7 mouse cellular contexts compared by ENCODE assay signal in genomic region chr7:142894669-142895068, GRCm38 (mm10). TPM values are rescaled to one million over a fixed set of nuclear protein-coding genes. Genes with fewer than 3 reads are reported as not detected.
DNase-seq lines count a peak whose midpoint lies in the region; ATAC-seq and TF ChIP-seq lines count a peak whose summit lies in the region.

No protein-coding gene starts in this region.

- peak; percentile 52; the same call in 1 of the 2 replicates for ATAC-seq in frontal cortex, adult (ENCODE audit: low TSS enrichment)
- ATAC-seq in hindbrain, postnatal 0 days: peak; percentile 68
- peak; percentile 49; the same call in 1 of the 2 replicates for ATAC-seq in midbrain, embryonic 11.5 days (ENCODE audit: low FRiP score)

- no peaks in the 10 kb centered on the region for H3K9me3 ChIP-seq in hindbrain, postnatal 0 days (ENCODE audit: low read length)
- H3K9me3 ChIP-seq in midbrain, embryonic 11.5 days (ENCODE audit: control insufficient read depth, low read length): no peaks in the 10 kb centered on the region

- no peak overlapping the region for H3K9ac ChIP-seq in hindbrain, postnatal 0 days (replicated peaks; ENCODE audit: low read length)
- no peak overlapping the region for H3K9ac ChIP-seq in midbrain, embryonic 11.5 days (ENCODE audit: low read length)

- TF ChIP-seq CTCF in cerebellum, adult 2 months (IDR thresholded peaks at IDR 0.05; ENCODE audit: borderline replicate concordance, insufficient read depth, low read depth, low read length): peak; percentile 96
- TF ChIP-seq CTCF in hindbrain, postnatal 0 days (IDR thresholded peaks at IDR 0.05; ENCODE audit: low read depth): peak; percentile 99

- no peak overlapping the region for H3K4me2 ChIP-seq in hindbrain, postnatal 0 days (ENCODE audit: low read depth, low read length)
- H3K4me2 ChIP-seq in midbrain, embryonic 11.5 days: no peak overlapping the region

- TF ChIP-seq POLR2A in cerebellum, adult 2 months (IDR thresholded peaks at IDR 0.05; ENCODE audit: borderline replicate concordance, insufficient read depth, low read length): no peak

- 3% methylated on average over 3 of the region's 3 CpGs for WGBS in cerebellum, adult 2 months
- WGBS in hindbrain, postnatal 0 days: 4% methylated on average over 3 of the region's 3 CpGs
- 8% methylated on average over 3 of the region's 3 CpGs for WGBS in midbrain, embryonic 11.5 days

- H3K27me3 ChIP-seq in cerebellum, adult 2 months (ENCODE audit: control insufficient read depth, insufficient read depth, low read length): no peaks in the 10 kb centered on the region
- no peaks in the 10 kb centered on the region for H3K27me3 ChIP-seq in hindbrain, postnatal 0 days (ENCODE audit: insufficient read depth, low read length)
- H3K27me3 ChIP-seq in midbrain, embryonic 11.5 days (ENCODE audit: control insufficient read depth, insufficient read depth, low read length): no peaks in the 10 kb centered on the region; the same call in 1 of the 2 replicates

- H3K4me1 ChIP-seq in cerebellum, adult 2 months (ENCODE audit: control insufficient read depth, insufficient read depth, low read length): no peaks in the 10 kb centered on the region
- no peaks in the 10 kb centered on the region for H3K4me1 ChIP-seq in hindbrain, postnatal 0 days (ENCODE audit: insufficient read depth, low read length)
- no peaks in the 10 kb centered on the region for H3K4me1 ChIP-seq in midbrain, embryonic 11.5 days (ENCODE audit: control insufficient read depth, insufficient read depth, low read length)

- peak; percentile 89 for DNase-seq in R1 (ENCODE audit: low read depth, low spot score)
- DNase-seq in cerebellum, adult 2 months: peak; percentile 58 to 75
- peak; percentile 95 for DNase-seq in hindbrain, postnatal 0 days (ENCODE audit: low spot score)
- peak; percentile 59 for DNase-seq in left cerebral cortex, adult 11 months (ENCODE audit: low spot score)
- DNase-seq in midbrain, embryonic 11.5 days (ENCODE audit: low spot score, missing footprints): peak; percentile 100
- DNase-seq in skeletal muscle tissue, adult 2 months (ENCODE audit: low read depth, low spot score): peak; percentile 65

- no peaks in the 10 kb centered on the region for H3K36me3 ChIP-seq in hindbrain, postnatal 0 days (ENCODE audit: insufficient read depth, low read length)
- no peaks in the 10 kb centered on the region for H3K36me3 ChIP-seq in midbrain, embryonic 11.5 days (ENCODE audit: control insufficient read depth, insufficient read depth, low read length)

- no peak overlapping the region for H3K4me3 ChIP-seq in cerebellum, adult 2 months (replicated peaks; ENCODE audit: insufficient read depth, low read depth, low read length)
- H3K4me3 ChIP-seq in hindbrain, postnatal 0 days (ENCODE audit: low read length): no peak overlapping the region
- H3K4me3 ChIP-seq in midbrain, embryonic 11.5 days (ENCODE audit: low read depth, low read length): no peak overlapping the region

- H3K27ac ChIP-seq in cerebellum, adult 2 months (ENCODE audit: insufficient read depth, low read length): no peak overlapping the region
- H3K27ac ChIP-seq in hindbrain, postnatal 0 days: no peak overlapping the region
- no peak overlapping the region for H3K27ac ChIP-seq in midbrain, embryonic 11.5 days (ENCODE audit: low read depth, low read length)

RNA-seq across cellular contexts. Expression of gene Th, which starts 36.3 kb away (rescaled TPM):
- 11.0 and 13.6 TPM in 2 replicates for polyA plus RNA-seq in cerebellum, adult 2 months (2012; rRNA removed)
- total RNA-seq in hindbrain, postnatal 0 days (2014; rRNA removed): 12.0 and 13.9 TPM in 2 replicates
- polyA plus RNA-seq in hindbrain, postnatal 0 days (2015; fragmentation: Nextera tagmentation; extraction: Ambion mirVana): 11.8 and 13.3 TPM in 2 replicates
- polyA plus RNA-seq in midbrain, embryonic 11.5 days (2014; fragmentation: Nextera tagmentation; extraction: Ambion mirVana): 11.7 TPM in 2 replicates
